Mouse (Mus musculus) kidney, adult 2 months (tissue): ENCODE measurements around the gene Slc25a17.

Source experiments
- CTCF ChIP-seq: fragments of 200-500 bp; conservative IDR thresholded peaks from 2 replicates; pipeline ENCODE4 v1.5.1; 2011; ENCODE audit warnings: low read depth, mild to moderate bottlenecking, control low read depth, low read length, moderate library complexity, mixed read lengths; ENCODE audit not compliant: insufficient read depth, insufficient read length
- POLR2A ChIP-seq: fragments of 200-500 bp; IDR thresholded peaks from one replicate; pipeline ENCODE4 v1.6.1; 2011; ENCODE audit warnings: low read depth, low read length, control low read depth

DNA sequence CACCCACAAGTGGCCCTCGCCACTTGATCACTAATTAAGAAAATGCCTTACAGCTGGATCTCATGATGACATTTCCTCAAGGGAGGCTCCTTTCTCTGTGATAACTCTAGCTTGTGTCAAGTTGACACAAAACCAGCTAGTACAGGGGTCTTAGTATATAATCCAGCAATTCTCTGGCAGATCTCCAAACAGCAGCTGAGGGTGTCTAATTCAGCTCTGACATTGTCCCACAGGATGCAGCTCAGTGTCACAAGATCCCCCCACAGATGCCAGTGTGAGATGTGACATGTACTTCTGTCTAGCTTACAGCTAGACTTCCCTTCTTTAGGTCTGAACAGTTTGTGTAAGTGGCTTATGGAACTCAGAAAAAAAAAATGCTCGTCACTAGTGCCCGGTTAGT is 63.1 kb downstream of the Slc25a17 start:
- no peak for TF ChIP-seq CTCF
- TF ChIP-seq POLR2A = no peak
